Mouse (Mus musculus): ENCODE measurements around the gene Pcyt1a.
"Not testable (repeated sequence)": the region's sequence is repeated elsewhere in the genome, so short reads cannot be mapped to it uniquely, and the experiment has no call there.

Pcyt1a gene

DNA sequence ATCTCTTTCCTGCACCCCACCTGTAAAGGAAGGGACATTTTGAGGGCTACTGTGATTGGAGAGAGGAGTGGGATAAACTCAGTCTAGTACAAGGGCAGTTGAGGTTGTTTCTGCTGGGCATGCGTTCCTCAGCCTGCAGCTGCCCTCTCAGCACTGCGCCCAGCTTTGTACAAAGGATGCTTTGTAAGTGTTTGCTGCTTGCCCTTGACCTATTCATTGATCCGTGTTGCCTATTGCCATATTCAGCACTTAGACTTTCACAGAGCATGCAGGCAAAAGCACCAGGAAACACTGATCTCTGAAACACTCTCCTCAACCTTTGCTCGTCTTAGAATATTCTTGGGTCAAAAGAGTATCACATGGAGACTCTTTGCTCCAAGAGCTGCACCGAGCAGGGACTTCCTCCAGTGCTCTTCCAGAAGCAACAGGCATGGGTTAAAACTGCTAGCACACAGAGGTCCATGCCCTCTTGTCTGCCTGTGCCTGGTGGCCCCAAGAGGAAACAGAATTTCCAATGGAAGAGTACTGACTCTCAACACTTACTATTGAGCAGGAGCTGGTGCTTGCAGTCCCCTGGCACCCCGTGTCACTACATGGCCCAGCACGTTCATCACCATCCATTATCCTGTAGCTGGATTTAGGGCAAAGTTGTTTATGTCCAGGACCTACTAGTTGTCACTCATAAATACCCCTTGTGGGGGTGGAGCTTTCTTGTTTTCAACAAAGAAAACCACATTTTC is 41.7 kb downstream of the Pcyt1a start:
- DNase-seq (ENCODE audit: extremely low spot score): no peak

DNA sequence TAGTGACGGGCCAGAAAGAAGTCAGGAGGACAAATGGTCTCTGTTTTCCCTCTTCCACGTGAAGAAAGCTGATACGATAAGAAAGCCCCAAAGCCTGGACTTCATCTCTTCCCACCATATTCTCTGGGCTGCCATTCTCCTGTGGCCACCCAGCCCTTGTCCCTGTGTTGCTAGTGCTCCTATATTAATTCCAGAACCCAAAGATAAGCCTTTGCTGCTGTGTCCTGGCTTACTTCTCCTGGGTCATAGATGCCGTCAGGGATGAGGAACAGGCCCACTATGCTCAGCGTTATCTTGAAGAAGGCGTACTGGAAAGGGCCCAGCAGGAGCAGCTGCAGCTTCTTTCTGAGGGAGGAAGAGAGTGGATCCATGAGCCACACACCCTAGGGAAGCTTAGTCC is 46.6 kb downstream of the Pcyt1a start:
- no peak for DNase-seq (ENCODE audit: extremely low spot score)

DNA sequence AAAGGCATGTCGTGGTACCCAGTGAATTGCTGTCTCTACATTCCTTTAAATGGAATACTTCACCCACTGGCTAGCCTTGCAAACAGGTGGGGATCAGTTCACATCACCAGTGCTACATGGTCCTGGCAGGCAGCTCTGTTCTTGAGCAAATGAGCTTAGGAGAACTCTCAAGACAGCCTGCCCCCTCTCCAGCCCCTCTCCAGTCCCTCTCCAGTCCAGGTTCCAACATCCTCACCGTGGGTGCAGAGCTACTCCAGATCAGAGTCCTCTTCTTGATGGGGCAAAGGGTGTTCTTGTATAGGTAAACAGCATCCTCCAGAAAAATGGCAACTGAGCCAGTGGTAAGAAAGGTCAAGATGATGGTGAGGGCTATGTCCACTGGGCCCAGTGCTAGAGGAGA is 48.7 kb downstream of the Pcyt1a start:
- no peak for DNase-seq (ENCODE audit: extremely low spot score)

DNA sequence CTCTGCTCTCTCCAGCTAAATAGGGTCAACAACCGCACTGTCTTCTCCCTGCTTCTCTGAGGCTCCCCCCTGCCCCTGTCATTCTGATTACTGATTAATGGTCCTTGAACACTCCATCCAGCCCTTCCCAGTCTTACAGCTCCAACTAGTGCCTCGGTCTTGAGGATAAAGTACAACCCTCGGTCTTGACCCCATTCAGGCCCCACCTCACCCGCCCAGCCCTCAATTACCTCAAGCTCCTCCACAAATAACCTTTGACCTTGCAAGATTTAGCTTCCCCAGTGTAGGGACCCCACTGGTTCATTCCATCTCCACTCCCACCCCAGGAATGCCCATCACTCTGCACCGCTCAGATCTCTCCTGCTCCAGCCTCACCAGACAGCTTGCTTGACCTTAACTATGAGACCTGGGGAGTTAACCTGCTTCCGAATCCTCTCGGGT is 53.7 kb downstream of the Pcyt1a start:
- DNase-seq (ENCODE audit: extremely low spot score): peak; percentile 51

DNA sequence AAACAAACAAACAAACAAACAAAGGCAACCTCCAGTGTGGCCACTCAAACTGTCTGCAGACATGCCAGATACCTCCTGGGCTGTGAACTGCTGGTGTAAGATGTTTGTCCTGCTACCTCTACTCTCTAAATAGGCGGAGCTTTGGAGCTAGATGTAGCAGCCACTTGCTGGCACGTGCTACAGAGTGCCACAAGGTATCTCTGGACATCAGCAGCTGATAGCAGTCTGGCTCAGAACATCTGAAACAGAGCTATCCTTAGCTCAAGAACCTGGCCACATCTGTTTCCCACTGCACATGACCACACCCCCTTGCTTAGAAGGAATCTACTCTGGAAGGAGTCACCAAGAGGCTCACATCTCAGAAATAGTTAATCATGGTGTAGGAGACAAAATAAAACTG is 54.5 kb downstream of the Pcyt1a start:
- DNase-seq (ENCODE audit: extremely low spot score): no peak

DNA sequence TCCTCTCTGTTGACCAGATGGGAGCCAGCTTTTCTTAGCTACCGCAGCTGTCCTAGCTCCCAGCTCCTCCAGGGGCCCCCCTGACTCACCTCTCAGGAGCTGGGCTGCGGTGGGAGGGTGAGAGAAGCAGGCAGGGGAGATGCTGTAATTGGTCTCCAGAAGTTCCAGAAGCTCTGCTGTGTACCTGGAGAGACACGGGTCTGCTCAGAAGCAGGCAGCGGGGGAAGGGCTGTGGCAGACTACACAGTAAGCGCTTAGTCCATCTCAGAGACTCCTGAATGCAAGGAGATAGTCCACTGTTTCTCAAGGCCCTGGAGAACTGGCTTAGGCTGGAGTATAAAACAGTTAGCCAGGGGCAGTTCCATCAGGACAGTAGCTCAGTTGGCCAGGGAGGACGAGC is 55.3 kb downstream of the Pcyt1a start:
- no peak for DNase-seq (ENCODE audit: extremely low spot score)

DNA sequence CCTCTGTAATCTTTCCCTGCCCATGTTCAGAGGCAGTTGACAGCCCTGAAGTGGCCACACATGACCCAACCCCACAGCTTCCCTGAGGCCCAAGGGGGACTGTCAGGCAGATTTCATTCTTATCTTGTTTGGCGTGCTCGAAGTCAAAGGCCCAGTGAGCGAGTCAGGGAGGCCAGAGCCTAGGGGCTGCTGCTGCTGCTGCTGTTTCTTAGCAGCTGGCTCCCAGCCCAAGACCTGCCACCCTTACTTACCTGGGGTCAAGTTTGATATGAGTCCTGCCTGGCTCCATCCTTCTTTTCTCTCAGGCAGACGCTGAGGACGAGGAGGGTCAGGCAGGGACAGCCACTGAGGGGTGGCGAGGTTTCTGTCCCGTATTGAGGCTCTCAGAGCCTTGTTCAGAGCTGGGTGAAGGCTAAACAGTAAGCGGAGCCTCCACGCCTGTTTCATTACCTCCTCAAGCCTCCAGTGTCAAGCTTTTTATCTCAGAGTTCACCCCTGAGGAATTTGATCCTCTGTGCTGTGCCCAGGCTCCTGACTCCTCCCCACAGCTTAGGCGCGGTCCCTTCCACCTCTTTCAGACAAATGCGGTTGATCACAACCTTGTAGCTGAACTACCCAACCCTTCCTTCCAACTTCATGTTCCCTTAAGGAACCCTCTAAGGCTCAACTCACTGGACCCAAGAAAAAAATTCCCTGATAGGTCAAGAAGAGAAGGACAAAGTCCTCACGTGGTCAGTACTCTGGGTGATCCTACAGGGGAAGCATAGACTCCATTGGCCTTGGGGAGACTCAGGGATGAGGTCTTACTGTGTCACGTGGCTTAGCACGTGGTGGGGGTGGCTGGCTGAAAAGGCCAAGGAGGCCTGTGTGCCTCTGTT is 56.8 kb downstream of the Pcyt1a start, which contains the start of gene Slc51a:
TSS of gene Slc51a (minus strand) at position 646 of the 878 bp plus-strand sequence.
- DNase-seq (ENCODE audit: extremely low spot score): no peak

DNA sequence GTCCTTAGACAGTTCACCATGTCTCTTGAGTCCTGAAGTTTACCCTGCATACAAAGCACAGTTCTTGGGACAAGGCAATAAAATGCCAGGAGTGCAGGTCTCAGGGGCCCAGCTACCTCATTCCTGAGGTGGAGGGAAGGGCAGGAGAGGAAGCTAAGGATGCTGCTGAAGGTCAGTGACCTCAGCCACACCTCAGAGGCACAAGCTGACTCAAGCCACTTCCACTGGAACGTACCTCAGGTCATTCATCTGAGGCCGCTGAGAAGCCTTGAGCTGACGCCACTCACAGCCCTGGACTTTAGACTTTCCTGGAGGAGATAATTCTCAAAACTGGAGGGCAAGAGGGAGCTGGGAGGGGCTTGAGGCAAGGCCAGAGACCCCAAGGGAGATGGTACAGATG is 58.2 kb downstream of the Pcyt1a start:
- DNase-seq (ENCODE audit: extremely low spot score): no peak

DNA sequence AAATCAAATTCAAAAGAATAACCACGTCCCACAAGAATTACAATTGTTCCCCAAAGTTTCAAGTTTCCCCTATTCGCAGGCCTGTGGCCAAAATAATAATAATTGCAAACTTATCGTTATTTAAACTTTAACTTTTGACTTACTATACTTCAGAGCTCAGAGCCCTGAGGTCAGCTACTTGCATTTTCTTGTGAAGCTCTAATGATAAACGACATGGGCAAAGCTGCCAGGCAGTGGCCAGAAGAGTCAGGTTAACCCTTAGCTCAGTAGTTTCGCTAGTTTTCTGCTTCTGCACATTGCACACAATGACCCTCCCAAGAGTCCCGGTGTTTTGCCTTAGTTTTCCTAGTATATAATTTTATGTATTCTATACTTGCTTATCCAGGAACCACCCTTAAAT is 63.6 kb downstream of the Pcyt1a start:
- DNase-seq (ENCODE audit: extremely low spot score): not testable (repeated sequence)

DNA sequence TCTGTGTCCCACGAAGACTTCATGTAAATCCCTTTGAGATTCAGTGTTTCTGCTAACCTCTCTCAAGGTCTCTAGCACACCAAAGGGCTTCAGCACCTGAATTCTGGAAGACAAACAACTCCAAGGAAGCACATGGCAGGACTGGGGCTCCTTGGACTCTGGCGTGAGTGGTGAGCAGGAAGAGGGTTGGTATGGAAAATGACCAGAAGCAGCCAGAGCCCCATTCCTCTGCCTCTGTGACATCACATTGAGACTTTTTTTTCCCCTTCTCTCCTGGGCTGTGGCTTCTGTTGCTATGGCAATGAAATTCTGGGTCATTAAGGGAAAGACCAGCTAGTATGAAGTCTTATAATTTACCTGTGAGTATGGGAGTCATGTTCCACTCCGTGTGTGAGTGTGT is 65.2 kb downstream of the Pcyt1a start, which contains the start of gene Zdhhc19:
TSS of gene Zdhhc19 (plus strand) at position 301 of the 400 bp plus-strand sequence.
- DNase-seq (ENCODE audit: extremely low spot score): no peak

DNA sequence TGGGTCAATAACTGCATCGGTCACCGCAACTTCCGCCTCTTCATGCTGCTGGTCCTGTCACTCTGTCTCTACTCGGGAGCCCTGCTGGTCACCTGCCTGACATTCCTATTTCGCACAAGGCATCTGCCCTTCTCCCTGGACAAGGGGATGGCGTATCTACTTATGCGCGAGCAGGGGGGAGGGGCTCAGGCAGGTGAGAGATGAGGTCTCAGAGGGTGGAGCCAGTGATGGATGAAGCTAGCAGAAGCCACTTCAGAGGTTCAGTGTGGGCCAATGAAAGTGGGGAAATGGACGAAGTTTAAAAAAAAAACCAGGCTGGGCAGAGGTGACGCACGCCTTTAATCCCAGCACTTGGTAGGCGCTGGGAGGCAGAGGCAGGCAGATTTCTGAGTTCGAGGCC is 68.3 kb downstream of the Pcyt1a start:
- no peak for DNase-seq (ENCODE audit: extremely low spot score)

DNA sequence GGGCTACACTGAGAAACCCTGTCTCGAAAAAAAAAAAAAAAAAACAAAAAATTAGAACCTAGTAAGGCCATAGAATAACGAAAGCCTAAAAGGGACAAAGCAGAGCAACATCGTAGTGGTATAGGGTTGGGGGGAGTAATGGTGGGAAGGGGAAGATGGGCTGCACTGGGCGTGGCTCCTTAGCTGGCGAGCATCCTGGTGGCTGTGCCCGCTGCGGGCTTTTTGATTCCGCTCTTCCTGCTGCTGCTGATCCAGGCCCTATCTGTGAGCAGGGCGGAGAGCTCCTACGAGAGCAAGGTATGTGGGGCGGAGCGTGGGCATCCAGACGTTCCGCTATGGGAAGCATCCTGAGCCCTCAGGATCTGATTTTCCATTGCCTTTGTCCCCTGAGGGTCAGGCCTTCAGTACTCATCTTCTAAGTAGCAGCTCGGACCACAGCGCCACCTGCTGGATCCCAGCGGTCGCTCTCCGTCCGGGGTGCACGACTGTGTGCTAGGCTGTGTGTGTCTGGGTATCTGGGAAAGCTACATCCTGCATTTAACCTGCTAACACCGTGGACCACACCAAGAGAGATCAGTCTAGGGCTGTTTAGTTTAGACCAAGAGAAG is 68.8 kb downstream of the Pcyt1a start:
- DNase-seq (ENCODE audit: extremely low spot score): peak; percentile 92

DNA sequence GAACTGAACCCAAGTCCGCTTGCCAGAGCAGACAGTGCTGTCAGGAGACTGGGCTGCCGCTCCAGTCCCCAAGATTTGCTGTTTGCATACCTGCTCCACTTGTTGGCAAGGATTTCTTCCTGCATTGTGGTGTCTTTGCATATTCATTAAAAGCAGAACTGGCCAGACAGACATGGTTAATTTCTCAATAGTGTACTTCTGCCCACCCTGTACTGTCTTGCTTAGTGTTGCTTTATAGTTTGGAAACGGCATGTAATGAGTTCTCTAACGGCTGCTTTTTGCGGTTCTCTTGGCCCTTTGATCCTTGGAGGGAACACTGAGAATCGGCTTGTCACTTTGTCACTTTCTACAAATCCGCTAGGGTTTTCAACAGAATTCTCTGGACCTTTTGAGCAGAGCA is 70.7 kb downstream of the Pcyt1a start:
- no peak for DNase-seq (ENCODE audit: extremely low spot score)

DNA sequence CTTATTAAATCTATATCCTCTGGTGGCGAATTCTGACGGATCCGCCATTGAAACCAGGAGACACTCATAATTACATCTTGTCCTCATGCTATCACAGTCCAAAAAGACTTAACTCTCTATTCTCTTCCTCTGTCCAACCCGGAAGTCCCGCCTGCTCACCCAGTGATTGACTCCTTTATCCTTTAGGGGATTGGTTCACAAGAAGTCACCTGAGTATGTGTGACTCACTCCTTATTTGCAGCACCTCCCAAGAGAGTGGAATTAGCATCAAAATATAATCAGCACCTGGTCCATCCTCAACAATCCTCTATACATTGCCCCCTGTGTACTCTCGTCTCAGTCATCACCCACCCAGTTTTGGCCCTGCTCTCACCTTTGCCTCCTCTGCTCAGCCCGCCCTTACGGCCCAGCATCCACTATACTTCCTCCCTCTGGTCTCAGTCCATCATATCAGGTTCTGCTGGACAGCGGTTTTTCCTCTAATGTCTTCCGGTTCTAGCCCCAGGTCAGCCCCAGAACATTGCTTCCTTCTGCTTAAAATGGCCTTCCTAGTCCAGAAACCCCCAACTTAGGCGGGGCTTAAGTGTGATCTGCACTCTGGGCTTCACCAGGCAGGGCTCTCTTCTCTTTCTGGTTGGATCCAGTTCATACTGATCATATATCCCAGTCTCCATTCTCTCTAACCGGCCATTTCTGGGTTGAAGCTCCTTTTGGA is 72.1 kb downstream of the Pcyt1a start:
- no peak for DNase-seq (ENCODE audit: extremely low spot score)

DNA sequence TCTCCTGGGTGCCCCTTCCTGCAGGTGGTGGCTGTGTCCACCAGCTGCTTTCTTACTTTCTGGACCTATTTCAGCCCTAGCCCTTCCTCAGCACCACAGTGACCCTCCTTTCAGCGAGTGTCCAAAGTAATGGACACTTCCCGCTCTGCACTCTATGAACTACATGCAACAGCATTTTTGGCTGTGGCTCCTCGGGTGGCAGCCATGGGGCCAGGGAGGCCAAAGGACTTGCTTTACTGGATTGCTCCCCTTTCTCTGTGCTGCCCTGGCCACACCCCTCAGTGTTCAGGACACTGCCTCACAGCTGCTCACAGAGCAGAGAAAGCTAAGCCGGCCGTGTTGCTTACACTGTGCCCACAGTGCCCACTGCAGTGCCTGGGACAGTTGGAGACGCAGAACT is 72.9 kb downstream of the Pcyt1a start:
- DNase-seq (ENCODE audit: extremely low spot score): no peak

DNA sequence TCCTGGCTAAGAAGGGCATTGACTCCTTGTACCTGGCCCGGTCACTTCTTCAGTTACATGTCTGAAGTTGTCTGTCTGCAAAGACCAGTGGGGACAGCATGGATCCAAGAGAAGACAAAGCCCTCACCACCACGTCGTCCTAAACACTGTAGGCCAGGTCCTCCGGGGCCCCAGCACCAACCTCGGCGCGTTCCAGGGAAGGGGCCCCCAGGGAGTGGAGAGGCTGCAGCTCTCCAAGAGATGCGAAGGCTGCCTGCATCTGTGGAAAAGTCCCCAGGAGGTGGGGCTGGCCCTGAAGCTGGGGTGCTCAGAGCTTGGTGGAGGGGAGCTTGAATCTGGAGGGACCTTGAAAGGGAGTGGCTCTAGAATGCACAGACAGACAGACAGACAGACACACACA is 75.6 kb downstream of the Pcyt1a start:
- no peak for DNase-seq (ENCODE audit: extremely low spot score)

DNA sequence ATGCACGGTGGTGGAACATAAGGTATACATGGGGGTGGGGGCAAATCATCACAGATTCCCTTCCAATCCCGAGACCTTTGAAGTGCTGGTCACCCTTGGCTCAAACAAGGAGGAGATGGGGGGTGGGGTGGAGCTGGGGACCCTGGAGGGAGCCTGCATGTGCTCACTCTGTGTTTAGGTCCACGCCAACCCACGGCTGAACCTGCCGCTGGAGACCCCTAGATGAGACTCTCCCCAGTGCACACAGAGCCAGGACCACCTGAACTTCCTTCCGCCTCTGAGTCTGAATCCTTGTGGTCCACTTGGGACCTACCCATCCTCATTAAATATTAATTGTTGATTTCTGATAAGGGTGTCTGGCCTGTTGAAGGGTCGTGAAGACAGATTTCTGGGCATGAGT is 76.1 kb downstream of the Pcyt1a start:
- no peak for DNase-seq (ENCODE audit: extremely low spot score)

DNA sequence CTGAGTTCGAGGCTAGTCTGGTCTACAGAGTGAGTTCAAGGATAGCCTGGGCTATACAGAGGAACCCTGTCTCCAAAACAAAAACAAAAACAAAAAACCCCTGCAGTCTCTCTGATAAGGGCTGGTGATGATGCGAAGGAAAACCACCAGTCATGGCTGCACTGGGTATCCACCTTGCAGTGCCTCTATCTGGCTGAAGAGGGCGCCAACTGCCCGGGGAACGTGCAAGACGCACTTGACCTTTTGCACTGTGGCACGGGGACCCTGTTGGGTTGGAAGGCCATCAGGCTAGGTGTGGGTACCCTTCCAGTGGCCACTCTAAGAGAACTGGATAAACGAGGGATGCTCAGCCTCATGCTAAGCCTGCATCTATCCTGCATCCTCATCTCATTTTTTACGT is 76.7 kb downstream of the Pcyt1a start:
- DNase-seq (ENCODE audit: extremely low spot score): peak; percentile 78

DNA sequence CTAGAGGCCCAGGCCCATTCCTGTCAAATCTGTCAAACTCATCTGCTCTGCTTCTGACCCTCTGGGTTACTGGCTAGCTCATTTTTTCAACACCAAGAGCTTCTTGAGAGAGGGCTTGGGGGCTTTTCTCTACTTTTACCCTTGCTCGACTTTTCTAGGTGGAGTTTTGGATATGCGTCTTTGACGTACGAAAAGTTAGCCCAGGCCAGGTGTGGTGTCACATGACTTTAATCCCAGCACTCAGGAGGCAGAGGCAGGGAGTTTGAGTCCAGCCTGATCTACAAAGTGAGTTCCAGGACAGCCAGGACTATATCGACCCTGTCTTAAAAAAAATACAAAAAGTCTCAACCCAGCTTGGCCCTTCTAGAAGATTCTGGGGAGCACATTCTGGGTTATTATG is 77.3 kb downstream of the Pcyt1a start:
- DNase-seq (ENCODE audit: extremely low spot score): no peak

DNA sequence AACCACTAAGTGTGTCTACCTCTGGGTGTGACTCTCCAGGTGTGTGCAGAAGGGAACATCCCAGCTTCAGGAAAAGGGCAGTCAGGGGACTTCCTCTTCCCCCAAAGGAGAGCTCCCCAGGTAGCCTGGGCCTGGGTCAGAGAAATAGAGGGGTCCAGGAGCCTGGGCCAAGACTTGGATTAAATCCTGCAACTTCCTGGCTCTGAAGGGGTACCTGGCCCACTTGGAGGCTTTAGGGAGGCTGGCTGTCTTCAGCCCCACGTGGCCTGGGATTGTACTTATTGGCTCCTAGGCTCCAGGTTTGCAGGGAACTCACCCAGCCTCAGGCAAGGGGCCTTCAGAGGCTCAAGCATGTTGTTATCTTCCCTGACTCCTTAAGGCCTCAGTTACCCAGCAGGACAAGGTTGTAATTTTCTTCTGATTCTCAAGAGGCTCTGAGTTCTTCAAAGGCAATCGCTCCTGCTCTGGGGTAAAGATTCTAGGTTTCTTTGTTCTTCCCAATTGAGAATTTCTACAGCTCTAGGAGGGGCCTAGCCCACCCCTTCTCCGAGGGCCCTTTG is 77.9 kb downstream of the Pcyt1a start:
- no peak for DNase-seq (ENCODE audit: extremely low spot score)

Measured in embryo, embryonic 9.5 days (tissue).